32 mouse cellular contexts compared by ENCODE assay signal in genomic region chr5:89071957-89072356, GRCm38 (mm10).
"Had no signal": no experiment of that assay in that cellular context is flagged by ENCODE, and none has a peak within 500 bp of the region (broad histone marks: within the 10 kb centered on the region; RNA-seq: fewer than 3 reads in every experiment).

No protein-coding gene starts in this region.

- ATAC-seq: liver, embryonic 12.5 days; liver, postnatal 0 days; lung, postnatal 0 days; midbrain, embryonic 13.5 days; midbrain, embryonic 15.5 days; midbrain, embryonic 16.5 days had no signal

- H3K9me3 ChIP-seq: limb, embryonic 10.5 days; limb, embryonic 12.5 days; limb, embryonic 13.5 days; limb, embryonic 15.5 days; liver, embryonic 12.5 days; liver, embryonic 13.5 days; liver, embryonic 15.5 days; lung, embryonic 15.5 days; midbrain, embryonic 10.5 days; midbrain, embryonic 12.5 days; midbrain, embryonic 13.5 days; midbrain, embryonic 15.5 days had no signal

- H3K9ac ChIP-seq: limb, embryonic 12.5 days; limb, embryonic 13.5 days; limb, embryonic 15.5 days; liver, embryonic 12.5 days; liver, embryonic 13.5 days; liver, embryonic 14.5 days; liver, embryonic 15.5 days; liver, postnatal 0 days; lung, embryonic 14.5 days; lung, embryonic 15.5 days; midbrain, embryonic 12.5 days; midbrain, embryonic 13.5 days; midbrain, embryonic 15.5 days had no signal

- H3K27ac ChIP-seq: left cerebral cortex, adult 2 months; limb, embryonic 10.5 days; limb, embryonic 12.5 days; limb, embryonic 13.5 days; limb, embryonic 15.5 days; liver, embryonic 12.5 days; liver, embryonic 13.5 days; liver, embryonic 14.5 days; liver, embryonic 15.5 days; lung, embryonic 15.5 days; macrophage; midbrain, embryonic 10.5 days; midbrain, embryonic 12.5 days; midbrain, embryonic 13.5 days; midbrain, embryonic 15.5 days had no signal

- H3K4me1 ChIP-seq: limb, embryonic 10.5 days; limb, embryonic 12.5 days; limb, embryonic 13.5 days; limb, embryonic 15.5 days; liver, embryonic 12.5 days; liver, embryonic 13.5 days; liver, embryonic 15.5 days; lung, embryonic 15.5 days; megakaryocyte, embryonic 14.5 days; midbrain, embryonic 10.5 days; midbrain, embryonic 12.5 days; midbrain, embryonic 13.5 days; midbrain, embryonic 15.5 days had no signal

- H3K4me3 ChIP-seq: left cerebral cortex, adult 2 months; limb, embryonic 10.5 days; limb, embryonic 12.5 days; limb, embryonic 13.5 days; limb, embryonic 15.5 days; liver, embryonic 12.5 days; liver, embryonic 13.5 days; liver, embryonic 15.5 days; lung, embryonic 15.5 days; megakaryocyte, embryonic 14.5 days; midbrain, embryonic 10.5 days; midbrain, embryonic 12.5 days; midbrain, embryonic 13.5 days; midbrain, embryonic 15.5 days; myocyte had no signal

- H3K36me3 ChIP-seq: limb, embryonic 10.5 days; limb, embryonic 12.5 days; limb, embryonic 13.5 days; limb, embryonic 15.5 days; liver, embryonic 12.5 days; liver, embryonic 13.5 days; liver, embryonic 15.5 days; lung, embryonic 15.5 days; midbrain, embryonic 10.5 days; midbrain, embryonic 12.5 days; midbrain, embryonic 13.5 days; midbrain, embryonic 15.5 days had no signal

- H3K4me2 ChIP-seq: limb, embryonic 12.5 days; limb, embryonic 13.5 days; limb, embryonic 15.5 days; liver, embryonic 11.5 days; liver, embryonic 12.5 days; liver, embryonic 13.5 days; liver, embryonic 15.5 days; lung, embryonic 14.5 days; lung, embryonic 15.5 days; midbrain, embryonic 11.5 days; midbrain, embryonic 12.5 days; midbrain, embryonic 13.5 days; midbrain, embryonic 15.5 days had no signal

- DNase-seq: left cerebral cortex, postnatal 4 days; liver; liver, embryonic 13.5 days; liver, postnatal 0 days; lung, adult 18-20 months; lung, adult 2 months; lung, embryonic 14.5 days; lung, postnatal 10 days; lung, postnatal 14 days; lung, postnatal 36 days; lung, postnatal 4 days; midbrain, embryonic 14.5 days had no signal

- H3K27me3 ChIP-seq: limb, embryonic 12.5 days; limb, embryonic 13.5 days; limb, embryonic 15.5 days; liver, embryonic 12.5 days; liver, embryonic 13.5 days; liver, embryonic 15.5 days; lung, embryonic 15.5 days; megakaryocyte, embryonic 14.5 days; midbrain, embryonic 12.5 days; midbrain, embryonic 13.5 days; midbrain, embryonic 15.5 days had no signal
